Mouse (Mus musculus) retina, adult 2 months (tissue): Measurements from ENCODE around the gene 4930556J24Rik.
"Not testable (repeated sequence)": the region's sequence is repeated elsewhere in the genome, so short reads cannot be mapped to it uniquely, and the experiment has no call there.

ENCODE experiments used
- DNase-seq: peaks from one replicate; pipeline ENCODE4 v3.0.0-alpha.2; 2012; ENCODE audit warnings: low read depth, low spot score

4930556J24Rik gene

DNA sequence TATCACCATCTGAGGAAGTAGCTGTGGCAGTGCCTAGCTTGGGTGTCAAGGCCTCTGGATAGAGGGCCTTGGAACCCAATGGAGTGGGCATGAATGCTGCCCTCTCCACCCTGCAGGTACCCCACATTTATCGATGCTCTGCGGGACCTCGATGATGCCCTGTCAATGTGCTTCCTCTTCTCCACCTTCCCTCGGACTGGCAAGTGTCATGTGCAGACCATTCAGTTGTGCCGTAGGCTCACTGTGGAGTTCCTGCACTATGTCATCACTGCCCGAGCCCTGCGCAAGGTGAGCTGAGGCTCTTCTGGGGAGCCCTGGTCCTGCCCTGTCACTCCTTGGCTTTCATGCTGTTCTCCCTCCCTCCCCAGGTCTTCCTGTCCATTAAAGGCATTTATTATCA, 3.5 kb downstream of the 4930556J24Rik start:
- no peak for DNase-seq

GRCm38 (mm10) chr11:3970361-3970760, 6.2 kb downstream of the 4930556J24Rik start:
- DNase-seq, result no peak

GRCm38 (mm10) chr11:3969837-3970236, 6.7 kb downstream of the 4930556J24Rik start:
- DNase-seq, result no peak

DNA sequence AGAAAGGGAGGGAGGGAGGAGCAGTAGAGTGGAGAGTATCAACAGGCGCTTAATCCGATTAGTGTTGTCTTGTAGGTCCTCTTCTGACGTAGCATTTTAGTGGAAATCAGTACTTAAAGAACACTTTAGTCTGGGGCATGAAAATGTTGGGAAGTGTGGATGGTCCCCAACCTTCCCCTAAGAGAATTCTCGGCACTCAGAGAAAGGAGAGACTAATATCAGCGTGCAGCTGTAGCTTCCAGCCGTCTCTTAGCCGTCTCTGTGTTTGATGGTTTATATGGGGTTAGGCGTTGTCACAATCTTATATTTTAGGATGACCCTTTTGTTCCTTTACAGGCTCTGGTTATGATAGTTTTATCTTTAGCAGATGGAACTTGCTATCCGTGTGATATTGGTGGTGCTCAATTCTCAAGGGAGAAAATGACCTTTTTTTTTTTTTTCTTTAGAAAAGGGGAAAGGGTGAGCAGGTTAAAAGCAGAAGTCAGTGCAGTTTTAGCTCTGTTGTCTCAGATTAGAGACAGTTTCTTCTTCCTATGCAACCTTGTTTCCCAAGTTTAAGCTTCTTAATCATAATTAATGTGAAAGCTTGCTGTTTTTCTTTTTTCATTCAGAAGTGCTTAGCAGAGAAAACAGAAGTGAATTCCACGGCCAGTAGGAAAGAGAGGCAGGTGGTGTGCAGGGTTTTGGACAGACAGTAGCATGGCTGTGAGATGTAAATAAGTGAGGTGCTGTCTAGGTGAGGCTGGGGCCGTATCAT, 12.0 kb downstream of the 4930556J24Rik start:
- DNase-seq, result peak; percentile 41

GRCm38 (mm10) chr11:3963610-3964415, 12.8 kb downstream of the 4930556J24Rik start, which contains the start of gene Pes1:
Pes1 (plus strand) TSS chr11:3963975.
- DNase-seq, result peak; percentile 87

DNA sequence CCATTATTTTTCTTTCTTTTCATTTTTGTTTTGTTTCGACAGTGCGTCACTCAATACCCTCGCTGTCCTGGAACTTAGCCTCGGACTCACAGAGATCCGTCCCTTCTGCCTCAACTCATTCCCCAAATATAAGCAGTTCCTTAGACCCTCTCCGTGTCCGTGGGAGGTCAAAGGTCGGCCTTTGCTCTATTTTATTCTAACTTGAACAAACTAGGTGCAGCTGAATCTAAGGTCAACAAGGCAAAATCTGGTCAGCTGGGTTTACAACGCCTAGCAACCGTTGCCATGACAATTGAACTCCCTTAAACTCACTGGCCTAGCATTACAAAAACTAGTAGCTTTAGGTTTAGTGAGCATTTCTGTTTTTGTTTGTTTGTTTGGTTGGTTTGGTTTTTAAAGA, 13.4 kb downstream of the 4930556J24Rik start:
- no peak for DNase-seq

GRCm38 (mm10) chr11:3961761-3962160, 14.8 kb downstream of the 4930556J24Rik start:
- DNase-seq, result no peak

DNA sequence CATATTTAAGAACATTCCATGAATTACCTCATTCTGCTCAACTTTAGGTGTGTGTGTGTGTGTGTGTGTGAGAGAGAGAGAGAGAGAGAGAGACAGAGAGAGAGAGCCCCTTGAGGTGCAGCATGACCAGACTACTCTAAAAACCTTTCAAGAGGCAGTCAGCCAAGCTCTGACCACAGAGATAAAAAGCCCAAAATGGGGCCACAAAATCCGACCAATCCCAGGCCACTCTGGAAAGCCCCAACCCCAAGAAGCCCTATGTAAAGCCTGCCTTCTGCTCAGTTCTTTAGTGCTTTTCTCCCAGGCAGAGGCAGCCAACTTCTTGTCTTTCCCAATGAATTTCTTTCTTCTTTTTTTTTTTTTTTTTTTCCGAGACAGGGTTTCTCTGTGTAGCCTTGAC, 15.7 kb downstream of the 4930556J24Rik start:
- DNase-seq, result no peak

GRCm38 (mm10) chr11:3955371-3955770, 21.2 kb downstream of the 4930556J24Rik start:
- DNase-seq, result not testable (repeated sequence)

DNA sequence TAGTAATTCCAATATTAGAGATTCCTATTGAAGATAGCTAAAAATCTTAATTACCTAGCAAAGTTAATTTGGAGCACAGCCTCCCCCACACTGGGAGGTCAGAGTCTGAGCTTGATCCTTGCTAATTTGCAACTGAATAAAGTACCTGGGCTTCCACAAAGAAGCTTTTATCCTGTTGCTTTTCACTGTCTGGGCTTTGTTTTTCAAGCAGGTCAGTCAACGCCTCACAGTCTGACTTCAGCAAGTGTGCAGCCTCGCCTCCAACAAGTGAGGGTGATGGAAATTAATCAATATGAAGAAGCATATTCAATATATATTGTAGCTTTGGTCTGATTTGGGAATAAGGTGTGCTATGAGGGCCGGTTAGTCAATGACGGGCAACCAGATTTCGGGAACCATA, 21.7 kb downstream of the 4930556J24Rik start:
- not testable (repeated sequence) for DNase-seq

GRCm38 (mm10) chr11:3946386-3946785, 30.2 kb downstream of the 4930556J24Rik start:
- DNase-seq, result no peak

DNA sequence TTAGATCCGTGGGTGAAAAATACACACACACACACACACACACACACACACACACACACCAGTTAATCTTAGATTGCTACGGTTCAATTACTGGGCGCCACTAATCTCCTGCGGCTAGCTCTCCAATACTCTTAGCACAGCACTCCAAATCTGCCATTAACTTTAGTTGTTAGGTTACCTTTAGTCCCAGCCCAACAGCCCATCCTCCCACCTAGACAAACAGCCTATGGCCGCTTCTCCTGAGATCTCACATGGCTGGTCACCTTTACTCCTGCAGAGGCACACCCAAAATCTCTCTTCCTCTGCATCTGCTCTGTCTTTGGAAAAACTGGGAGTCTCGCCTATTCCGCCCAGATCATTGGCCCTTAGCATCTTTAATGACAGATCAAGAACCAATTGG, 35.2 kb downstream of the 4930556J24Rik start:
- DNase-seq, result peak; percentile 66

- no peak for DNase-seq
Observed at GRCm38 (mm10) chr11:3937321-3937874, 39.2 kb downstream of the 4930556J24Rik start.

GRCm38 (mm10) chr11:3936318-3936717, 40.3 kb downstream of the 4930556J24Rik start:
- no peak for DNase-seq

- DNase-seq, result no peak
Observed at GRCm38 (mm10) chr11:3935135-3935534, 41.4 kb downstream of the 4930556J24Rik start.

- DNase-seq, result no peak
Observed at GRCm38 (mm10) chr11:3933756-3934285, 42.8 kb downstream of the 4930556J24Rik start.

GRCm38 (mm10) chr11:3931511-3932211, 44.9 kb downstream of the 4930556J24Rik start, which contains the start of gene Tcn2:
Tcn2 (minus strand) TSS chr11:3932159.
- peak; percentile 56 for DNase-seq

- DNase-seq, result no peak
Observed at GRCm38 (mm10) chr11:3930931-3931330, 45.6 kb downstream of the 4930556J24Rik start.

GRCm38 (mm10) chr11:3930019-3930418, 46.6 kb downstream of the 4930556J24Rik start:
- no peak for DNase-seq

DNA sequence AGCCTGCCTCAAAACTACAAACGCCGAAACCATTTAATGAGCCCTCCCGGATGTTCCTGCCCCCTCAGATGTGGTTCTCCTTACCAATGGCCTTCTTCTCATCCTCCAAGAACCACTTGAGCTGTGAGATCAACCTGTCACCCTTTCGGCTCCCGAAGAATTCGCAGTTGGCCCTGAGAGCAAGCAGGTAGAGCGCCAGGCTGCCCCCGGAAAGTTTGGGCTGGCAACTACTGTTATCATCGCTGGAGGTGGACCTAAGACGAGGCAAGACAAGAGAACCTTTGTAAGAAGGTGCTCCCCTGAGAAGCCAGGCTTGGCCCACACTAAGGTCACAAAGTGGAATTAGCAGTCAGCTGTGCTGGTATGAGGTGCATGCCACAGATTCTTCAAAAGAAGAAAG, 50.7 kb downstream of the 4930556J24Rik start:
- no peak for DNase-seq

DNA sequence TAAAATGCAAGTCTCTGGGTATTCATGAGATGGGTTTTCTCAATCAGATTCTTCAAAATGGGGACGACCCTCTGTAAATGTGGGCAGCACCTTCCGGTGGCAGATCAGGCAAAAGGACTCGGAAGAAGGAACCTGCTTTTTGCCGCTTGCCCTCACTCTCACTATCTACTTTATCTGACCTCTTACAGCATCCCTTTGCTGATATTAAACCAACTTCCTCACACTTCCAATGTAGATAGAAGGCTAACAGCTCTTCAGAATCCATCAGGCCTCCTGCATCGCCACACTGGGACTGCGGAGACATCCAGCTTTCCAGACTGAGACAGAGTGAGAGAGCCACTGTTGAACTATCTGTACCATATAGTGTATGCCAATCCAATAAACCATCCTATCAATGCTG, 53.8 kb downstream of the 4930556J24Rik start:
- DNase-seq, result no peak
